Mouse (Mus musculus): ENCODE results near the gene Taf5. TPM values are rescaled to one million over a fixed set of nuclear protein-coding genes. Genes with fewer than 3 reads are reported as not detected.

Gene Taf5
- polyA plus RNA-seq, 1 experiment from 2014 or later: 4.4 TPM

DNA sequence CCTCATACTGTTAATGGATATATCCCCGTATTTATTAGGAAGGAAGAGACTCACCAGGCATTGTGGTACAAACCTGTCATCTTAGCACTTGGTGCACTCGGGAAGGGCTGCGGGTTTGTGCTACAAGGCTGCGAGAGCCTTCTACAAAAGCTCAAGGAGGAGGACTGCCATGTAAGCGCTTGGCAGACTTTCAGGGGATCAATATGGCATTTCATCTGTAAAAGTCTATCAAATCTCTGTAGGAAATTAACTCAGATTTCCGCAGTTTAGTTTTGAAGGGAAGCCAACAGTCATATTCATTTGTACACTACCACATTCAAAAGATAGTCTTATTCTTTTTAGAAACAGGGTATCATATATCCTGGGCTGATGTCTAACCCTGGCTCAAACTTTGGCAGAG lies 35.8 kb upstream of the Taf5 start:
- H3K27me3 ChIP-seq (replicated peaks; ENCODE audit: control insufficient read depth, insufficient read depth, low read length): no peaks in the 10 kb centered on the region
- no peak overlapping the region for H3K4me3 ChIP-seq (ENCODE audit: low read length)
- H3K36me3 ChIP-seq (ENCODE audit: control insufficient read depth, insufficient read depth, low read length): peaks cover 14% of the 10 kb centered on the region
- WGBS: 89% methylated on average over 6 of the region's 6 CpGs
- H3K4me1 ChIP-seq (ENCODE audit: control insufficient read depth, insufficient read depth, low read depth, low read length): no peaks in the 10 kb centered on the region
- H3K27ac ChIP-seq (ENCODE audit: low read depth, low read length): no peak overlapping the region
- no peak for ATAC-seq
- no peak overlapping the region for H3K9ac ChIP-seq (ENCODE audit: low read depth, low read length)
- no peak overlapping the region for H3K4me2 ChIP-seq (ENCODE audit: low read length)
- no peaks in the 10 kb centered on the region for H3K9me3 ChIP-seq (ENCODE audit: control insufficient read depth, low read length)

GRCm38 (mm10) chr19:47034916-47035315 lies 32.6 kb upstream of the Taf5 start:
- no peak overlapping the region for H3K4me3 ChIP-seq (ENCODE audit: low read length)
- H3K9me3 ChIP-seq (ENCODE audit: control insufficient read depth, low read length): no peaks in the 10 kb centered on the region
- H3K9ac ChIP-seq (ENCODE audit: low read depth, low read length): no peak overlapping the region
- no peak for ATAC-seq
- H3K4me1 ChIP-seq (ENCODE audit: control insufficient read depth, insufficient read depth, low read depth, low read length): no peaks in the 10 kb centered on the region
- peaks cover 24% of the 10 kb centered on the region for H3K36me3 ChIP-seq (ENCODE audit: control insufficient read depth, insufficient read depth, low read length)
- no peak overlapping the region for H3K27ac ChIP-seq (ENCODE audit: low read depth, low read length)
- 94% methylated on average over 4 of the region's 4 CpGs for WGBS
- no peaks in the 10 kb centered on the region for H3K27me3 ChIP-seq (replicated peaks; ENCODE audit: control insufficient read depth, insufficient read depth, low read length)
- H3K4me2 ChIP-seq (ENCODE audit: low read length): no peak overlapping the region

GRCm38 (mm10) chr19:47036596-47036995 lies 30.9 kb upstream of the Taf5 start:
- ATAC-seq: no peak
- no peaks in the 10 kb centered on the region for H3K4me1 ChIP-seq (ENCODE audit: control insufficient read depth, insufficient read depth, low read depth, low read length)
- no peak overlapping the region for H3K9ac ChIP-seq (ENCODE audit: low read depth, low read length)
- H3K4me2 ChIP-seq (ENCODE audit: low read length): no peak overlapping the region
- H3K27ac ChIP-seq (ENCODE audit: low read depth, low read length): no peak overlapping the region
- H3K9me3 ChIP-seq (ENCODE audit: control insufficient read depth, low read length): no peaks in the 10 kb centered on the region
- H3K36me3 ChIP-seq (ENCODE audit: control insufficient read depth, insufficient read depth, low read length): peaks cover 27% of the 10 kb centered on the region
- no peak overlapping the region for H3K4me3 ChIP-seq (ENCODE audit: low read length)
- no peaks in the 10 kb centered on the region for H3K27me3 ChIP-seq (replicated peaks; ENCODE audit: control insufficient read depth, insufficient read depth, low read length)
- WGBS: 86% methylated on average over 3 of the region's 3 CpGs

GRCm38 (mm10) chr19:47040720-47041473 lies 26.6 kb upstream of the Taf5 start:
- Histone ChIP-seq H3K36me3 (ENCODE audit: control insufficient read depth, insufficient read depth, low read length) (peaks cover 14% of the 10 kb centered on the region), H3K4me3 (ENCODE audit: low read length) (no peak overlapping the region), H3K4me1 (ENCODE audit: control insufficient read depth, insufficient read depth, low read depth, low read length) (no peaks in the 10 kb centered on the region), H3K9ac (ENCODE audit: low read depth, low read length) (no peak overlapping the region), H3K4me2 (ENCODE audit: low read length) (no peak overlapping the region), H3K9me3 (ENCODE audit: control insufficient read depth, low read length) (no peaks in the 10 kb centered on the region), H3K27ac (ENCODE audit: low read depth, low read length) (no peak overlapping the region), H3K27me3 (replicated peaks; ENCODE audit: control insufficient read depth, insufficient read depth, low read length) (no peaks in the 10 kb centered on the region)
- no peak for ATAC-seq
- WGBS: 87% methylated on average over 3 of the region's 3 CpGs

GRCm38 (mm10) chr19:47043608-47044007 lies 23.9 kb upstream of the Taf5 start:
- no peak for ATAC-seq
- Histone ChIP-seq H3K4me1 (ENCODE audit: control insufficient read depth, insufficient read depth, low read depth, low read length) (no peaks in the 10 kb centered on the region), H3K36me3 (ENCODE audit: control insufficient read depth, insufficient read depth, low read length) (peaks cover 11% of the 10 kb centered on the region), H3K4me2 (ENCODE audit: low read length) (no peak overlapping the region), H3K4me3 (ENCODE audit: low read length) (no peak overlapping the region), H3K9me3 (ENCODE audit: control insufficient read depth, low read length) (no peaks in the 10 kb centered on the region), H3K27ac (ENCODE audit: low read depth, low read length) (no peak overlapping the region), H3K27me3 (replicated peaks; ENCODE audit: control insufficient read depth, insufficient read depth, low read length) (no peaks in the 10 kb centered on the region), H3K9ac (ENCODE audit: low read depth, low read length) (no peak overlapping the region)
- WGBS: 91% methylated on average over 3 of the region's 3 CpGs

- no peaks in the 10 kb centered on the region for H3K27me3 ChIP-seq (replicated peaks; ENCODE audit: control insufficient read depth, insufficient read depth, low read length)
- peaks cover 2% of the 10 kb centered on the region; the same call in 1 of the 2 replicates for H3K36me3 ChIP-seq (ENCODE audit: control insufficient read depth, insufficient read depth, low read length)
- ATAC-seq: no peak
- no peak overlapping the region for H3K4me3 ChIP-seq (ENCODE audit: low read length)
- no peak overlapping the region for H3K4me2 ChIP-seq (ENCODE audit: low read length)
- 94% methylated on average over 1 of the region's 1 CpGs for WGBS
- no peak overlapping the region for H3K9ac ChIP-seq (ENCODE audit: low read depth, low read length)
- no peaks in the 10 kb centered on the region for H3K9me3 ChIP-seq (ENCODE audit: control insufficient read depth, low read length)
- H3K27ac ChIP-seq (ENCODE audit: low read depth, low read length): no peak overlapping the region
- peaks cover 12% of the 10 kb centered on the region for H3K4me1 ChIP-seq (ENCODE audit: control insufficient read depth, insufficient read depth, low read depth, low read length)
Observed at GRCm38 (mm10) chr19:47046343-47046742, 21.2 kb upstream of the Taf5 start.

GRCm38 (mm10) chr19:47047236-47047833 lies 20.2 kb upstream of the Taf5 start:
- WGBS: 91% methylated on average over 13 of the region's 13 CpGs
- H3K9ac ChIP-seq (ENCODE audit: low read depth, low read length): no peak overlapping the region
- no peaks in the 10 kb centered on the region for H3K9me3 ChIP-seq (ENCODE audit: control insufficient read depth, low read length)
- ATAC-seq: no peak
- no peak overlapping the region for H3K27ac ChIP-seq (ENCODE audit: low read depth, low read length)
- no peaks in the 10 kb centered on the region for H3K27me3 ChIP-seq (replicated peaks; ENCODE audit: control insufficient read depth, insufficient read depth, low read length)
- H3K36me3 ChIP-seq (ENCODE audit: control insufficient read depth, insufficient read depth, low read length): 0 out of 2 replicates have a peak, but pooled peaks cover 2% of the 10 kb centered on the region
- H3K4me1 ChIP-seq (ENCODE audit: control insufficient read depth, insufficient read depth, low read depth, low read length): peaks cover 12% of the 10 kb centered on the region
- H3K4me3 ChIP-seq (ENCODE audit: low read length): no peak overlapping the region
- no peak overlapping the region for H3K4me2 ChIP-seq (ENCODE audit: low read length)

GRCm38 (mm10) chr19:47049061-47049460 lies 18.5 kb upstream of the Taf5 start:
- no peak overlapping the region; the same call in 1 of the 2 replicates for H3K9ac ChIP-seq (ENCODE audit: low read depth, low read length)
- 63% methylated on average over 4 of the region's 4 CpGs for WGBS
- H3K27ac ChIP-seq (ENCODE audit: low read depth, low read length): no peak overlapping the region

DNA sequence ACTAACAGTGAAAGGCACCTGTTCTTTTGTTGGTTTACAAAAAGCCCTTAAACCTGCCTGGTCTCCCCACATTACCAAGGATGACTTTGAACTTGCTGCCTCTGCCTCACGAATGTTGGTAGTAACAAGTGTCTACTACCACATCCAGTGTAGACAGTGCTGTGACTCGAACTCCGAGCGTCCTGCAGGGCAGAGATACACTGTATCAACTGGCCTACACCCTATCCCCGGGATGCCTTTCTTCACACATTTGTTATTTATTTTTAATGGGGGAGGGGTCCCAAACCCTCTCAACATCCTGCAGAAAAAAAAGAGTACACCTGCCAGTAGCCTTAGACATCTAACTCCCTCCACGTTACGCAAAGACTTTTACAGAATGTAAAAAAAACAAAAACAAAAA lies 17.7 kb upstream of the Taf5 start:
- Histone ChIP-seq H3K27me3 (replicated peaks; ENCODE audit: control insufficient read depth, insufficient read depth, low read length) (no peaks in the 10 kb centered on the region), H3K4me1 (ENCODE audit: control insufficient read depth, insufficient read depth, low read depth, low read length) (peaks cover 12% of the 10 kb centered on the region), H3K4me2 (ENCODE audit: low read length) (peak overlapping the region; percentile 75), H3K36me3 (ENCODE audit: control insufficient read depth, insufficient read depth, low read length) (0 out of 2 replicates have a peak, but pooled peaks cover 2% of the 10 kb centered on the region), H3K27ac (ENCODE audit: low read depth, low read length) (peak overlapping the region; percentile 84), H3K9ac (ENCODE audit: low read depth, low read length) (peak overlapping the region; percentile 80), H3K4me3 (ENCODE audit: low read length) (peak overlapping the region; percentile 69), H3K9me3 (ENCODE audit: control insufficient read depth, low read length) (no peaks in the 10 kb centered on the region)
- 5% methylated on average over 7 of the region's 7 CpGs for WGBS
- no peak for ATAC-seq

More at GRCm38 (mm10) chr19:47049061-47049460, 18.5 kb upstream of the Taf5 start:
- Histone ChIP-seq H3K4me2 (ENCODE audit: low read length) (peak overlapping the region; percentile 75), H3K36me3 (ENCODE audit: control insufficient read depth, insufficient read depth, low read length) (0 out of 2 replicates have a peak, but pooled peaks cover 2% of the 10 kb centered on the region), H3K27me3 (replicated peaks; ENCODE audit: control insufficient read depth, insufficient read depth, low read length) (no peaks in the 10 kb centered on the region), H3K9me3 (ENCODE audit: control insufficient read depth, low read length) (no peaks in the 10 kb centered on the region), H3K4me1 (ENCODE audit: control insufficient read depth, insufficient read depth, low read depth, low read length) (peaks cover 12% of the 10 kb centered on the region), H3K4me3 (ENCODE audit: low read length) (no peak overlapping the region)
- no peak for ATAC-seq

Measured in hindbrain, embryonic 16.5 days (tissue).